Mouse (Mus musculus) E14TG2a.4 (cell line): ENCODE measurements around the gene Dguok.

Experiments
- CTCF ChIP-seq: conservative IDR thresholded peaks from 2 replicates; pipeline ENCODE4 v1.5.1; 2014; ENCODE audit warnings: low read length
- NANOG ChIP-seq: IDR thresholded peaks from 2 replicates; pipeline ENCODE4 v1.6.1; 2014; ENCODE audit warnings: borderline replicate concordance, low read length, mixed read lengths
- POU5F1 ChIP-seq: IDR thresholded peaks from 2 replicates; pipeline ENCODE4 v1.6.1; 2014; ENCODE audit warnings: low read length, borderline replicate concordance

DNA sequence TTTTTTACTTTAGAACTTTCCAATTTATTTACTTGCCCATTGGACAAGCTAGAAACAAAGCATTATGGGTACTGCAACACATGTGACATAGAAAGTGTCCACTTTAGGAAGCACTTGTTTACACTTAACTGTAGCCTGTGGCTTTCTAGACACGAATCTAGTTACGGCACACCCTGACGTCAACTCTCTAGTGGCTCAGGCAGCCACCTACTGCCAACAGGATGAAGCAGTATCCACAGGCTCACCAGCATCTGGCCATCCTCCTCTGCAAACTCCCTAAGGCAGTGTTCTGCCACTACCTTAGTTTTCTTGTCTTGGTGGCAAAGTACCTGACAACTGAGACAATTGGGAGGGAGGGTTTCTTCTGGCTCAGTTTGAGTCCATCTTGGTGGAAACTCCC, 3.4 kb downstream of the Dguok start:
- TF ChIP-seq CTCF (no peak), POU5F1 (no peak), NANOG (no peak)
